Mouse (Mus musculus) MEL (cell line): ENCODE data around the gene Tm9sf4.

Source experiments
- MYC ChIP-seq: IDR thresholded peaks from 2 replicates; pipeline ENCODE4 v1.6.1; 2011; ENCODE audit warnings: low read depth, mild to moderate bottlenecking, low read length, improper control_type of control experiment, moderate library complexity
- SIN3A ChIP-seq: IDR thresholded peaks from 2 replicates; pipeline ENCODE4 v1.6.1; 2012; ENCODE audit warnings: low read length, improper control_type of control experiment, inconsistent platforms

DNA sequence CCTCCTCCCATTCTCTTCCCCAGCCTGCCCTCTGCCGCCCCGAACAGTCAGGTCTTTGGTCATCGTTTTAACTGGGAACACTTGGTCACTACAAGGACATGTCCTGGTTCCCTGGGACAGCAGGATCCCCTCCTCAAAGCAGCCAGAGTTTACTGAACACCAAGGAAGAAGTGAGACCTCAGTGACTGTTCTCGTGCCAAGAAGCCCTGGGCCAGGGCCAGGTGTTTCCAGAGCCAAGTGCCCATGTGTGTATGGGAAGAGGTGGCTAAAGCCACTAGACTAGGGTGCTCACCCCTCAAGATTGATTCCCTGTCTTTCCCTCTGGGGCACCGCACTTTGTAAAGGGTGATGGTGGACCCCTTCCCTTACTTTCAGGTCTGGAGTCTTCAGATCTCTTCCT lies 48.2 kb downstream of the Tm9sf4 start:
- TF ChIP-seq MYC (no peak), SIN3A (no peak)
